Mouse (Mus musculus) adrenal gland, postnatal 25 days (tissue): ENCODE measurements at regions not wholly inside any gene's neighbourhood (a gene's known extent, or its start where the extent isn't known, plus 50 kb on each side); places are given as distances from the start of the nearest gene placed in this dataset.
A peak's percentile ranks its signal among the peaks of the same experiment; 100 is the strongest.

ENCODE experiments used
- DNase-seq: peaks from one replicate; pipeline ENCODE4 v3.0.0; 2021; ENCODE audit warnings: mixed read lengths

DNA sequence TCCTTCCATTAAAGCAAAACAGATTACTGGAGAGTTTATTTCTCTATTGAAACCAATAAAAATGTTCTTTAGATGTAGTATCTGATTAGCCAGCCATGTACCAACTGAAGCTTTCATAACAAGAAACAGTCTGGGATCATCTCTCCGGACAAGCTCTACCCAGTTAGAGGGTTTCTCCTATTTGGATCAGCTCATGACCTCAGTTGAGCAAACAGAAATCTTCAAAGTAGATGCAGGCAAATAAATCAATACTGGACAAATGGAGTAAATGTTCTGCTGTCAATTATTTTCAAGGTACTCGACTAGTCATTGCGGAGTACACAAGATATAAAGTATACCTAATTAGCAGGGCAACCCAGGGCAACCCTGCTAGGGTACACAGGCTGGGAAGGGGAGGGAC is 67.4 kb downstream of the Avpr1a start:
- DNase-seq = no peak

GRCm38 (mm10) chr10:122519274-122519790 is 71.0 kb downstream of the Avpr1a start:
- DNase-seq = no peak

DNA sequence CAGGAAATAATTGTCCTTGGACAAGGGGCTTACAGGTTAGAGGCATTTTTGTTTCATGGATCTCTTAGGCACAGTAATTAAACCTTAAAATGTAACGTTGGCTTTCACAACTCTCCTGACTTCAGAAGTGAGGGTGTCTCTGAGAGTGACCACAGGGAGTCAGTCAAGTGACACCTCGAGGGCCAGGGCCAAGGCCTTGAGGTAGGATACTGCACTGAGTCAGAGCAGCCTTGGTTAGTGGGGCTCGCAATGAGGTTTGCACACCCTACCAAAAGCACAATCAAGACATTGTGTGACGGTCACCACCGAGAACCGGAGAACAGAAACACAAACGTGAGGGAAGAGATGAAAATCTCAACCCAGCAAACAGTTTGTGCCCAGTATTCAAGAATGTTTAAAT is 71.7 kb downstream of the Avpr1a start:
- DNase-seq = peak; percentile 23

- DNase-seq = no peak
Measured at GRCm38 (mm10) chr10:122522631-122523030, 74.3 kb downstream of the Avpr1a start.

DNA sequence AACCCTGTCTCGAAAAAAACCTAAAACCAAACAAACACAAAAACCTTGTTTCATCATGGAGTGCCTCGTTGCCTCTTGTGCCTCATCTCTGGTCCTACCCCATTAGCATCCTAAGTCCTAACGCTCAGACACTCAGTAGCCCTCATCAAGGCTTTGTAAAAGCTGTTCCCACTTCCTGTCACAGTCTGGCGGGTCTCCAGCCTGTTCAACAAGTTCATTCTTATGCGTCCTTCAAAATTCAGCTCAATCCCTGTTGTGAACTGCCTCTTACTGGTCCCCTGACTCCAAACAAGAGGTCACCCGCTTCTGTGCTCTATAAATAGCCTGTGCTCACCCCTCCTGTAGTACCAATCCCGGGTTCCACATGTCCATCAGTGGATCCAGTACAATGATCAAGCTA is 77.1 kb downstream of the Avpr1a start:
- DNase-seq = no peak

- DNase-seq = no peak
Measured at GRCm38 (mm10) chr10:122525807-122526206, 77.5 kb downstream of the Avpr1a start.

DNA sequence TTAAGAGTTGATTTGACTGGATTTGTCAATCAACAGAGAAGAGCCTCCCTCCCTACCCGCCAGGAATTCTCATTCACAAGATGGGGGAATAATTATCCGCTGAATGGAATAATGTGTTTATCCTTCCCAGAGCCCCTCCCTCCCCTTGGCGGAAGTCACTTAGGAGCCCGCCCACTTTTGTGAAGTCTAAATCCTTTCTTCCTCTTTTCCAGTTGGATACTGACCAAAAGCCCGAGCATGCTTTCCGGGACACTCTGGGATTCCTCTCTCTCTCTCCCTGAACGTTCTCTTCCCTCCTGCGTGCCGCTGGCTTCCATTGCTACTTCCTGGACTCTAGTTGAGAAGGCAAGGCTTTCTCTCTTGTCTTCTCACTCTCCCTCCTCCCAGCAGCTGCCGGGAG is 79.9 kb downstream of the Avpr1a start:
- DNase-seq = no peak

- DNase-seq = no peak
Measured at GRCm38 (mm10) chr10:122528973-122529703, 80.8 kb downstream of the Avpr1a start.

DNA sequence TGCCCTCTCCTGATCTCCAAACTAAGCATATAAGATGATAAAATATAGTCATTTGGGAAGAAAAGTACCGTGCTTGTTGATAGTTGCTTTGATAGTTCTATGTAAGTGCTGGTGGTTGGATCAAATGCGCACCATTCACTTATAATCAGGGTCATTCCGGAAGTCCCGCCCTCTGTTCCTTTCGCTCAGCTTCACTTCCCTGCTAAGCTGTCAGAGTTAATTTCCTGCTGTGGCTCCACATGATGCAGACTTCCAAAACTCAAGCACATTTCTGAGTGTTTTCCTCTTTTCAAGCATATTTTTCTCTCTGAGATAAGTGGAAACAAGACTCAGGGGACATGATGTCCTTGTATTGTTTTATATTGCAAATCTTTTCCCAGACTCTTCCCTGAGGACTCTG is 86.4 kb downstream of the Avpr1a start:
- DNase-seq = no peak

GRCm38 (mm10) chr10:122535137-122535536 is 86.8 kb downstream of the Avpr1a start:
- DNase-seq = no peak

DNA sequence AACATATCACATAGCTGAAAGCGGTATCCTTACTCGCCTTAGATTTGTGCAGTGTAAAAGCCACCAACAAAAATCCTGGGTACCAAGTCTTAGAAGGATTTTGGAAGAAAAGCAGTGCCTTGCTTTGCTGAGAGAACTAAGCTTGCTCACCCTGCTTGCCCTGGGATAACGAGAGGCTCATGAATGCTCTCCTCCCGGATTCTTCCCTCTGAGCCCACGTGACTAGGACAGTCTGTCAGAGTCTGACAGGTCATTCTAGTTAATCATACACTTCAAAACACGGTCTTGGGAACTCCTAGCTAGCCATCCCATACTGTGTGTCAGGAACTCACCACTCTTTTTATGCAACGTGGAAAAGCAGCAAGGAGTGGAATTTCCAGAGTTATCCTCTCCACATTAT is 91.4 kb downstream of the Avpr1a start:
- DNase-seq = no peak

DNA sequence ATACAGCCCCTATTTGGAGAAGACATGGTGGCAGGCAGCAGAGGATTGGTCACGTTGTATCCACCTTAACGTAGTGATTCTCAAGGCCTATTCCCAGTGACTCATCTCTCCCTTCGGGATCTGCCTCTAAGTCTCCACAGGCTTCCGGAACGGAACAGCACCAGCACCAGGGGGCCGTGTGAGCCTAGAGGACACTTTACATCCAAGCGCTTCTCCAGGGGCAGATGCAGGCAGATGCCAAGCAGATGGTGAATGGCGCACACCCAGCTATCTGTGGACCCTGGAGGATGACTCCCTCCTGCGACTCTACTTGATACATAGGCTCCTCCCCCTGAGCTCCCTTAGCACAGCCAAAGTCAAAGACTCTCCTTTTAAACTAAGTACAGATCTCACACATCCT is 94.3 kb downstream of the Avpr1a start:
- DNase-seq = no peak

DNA sequence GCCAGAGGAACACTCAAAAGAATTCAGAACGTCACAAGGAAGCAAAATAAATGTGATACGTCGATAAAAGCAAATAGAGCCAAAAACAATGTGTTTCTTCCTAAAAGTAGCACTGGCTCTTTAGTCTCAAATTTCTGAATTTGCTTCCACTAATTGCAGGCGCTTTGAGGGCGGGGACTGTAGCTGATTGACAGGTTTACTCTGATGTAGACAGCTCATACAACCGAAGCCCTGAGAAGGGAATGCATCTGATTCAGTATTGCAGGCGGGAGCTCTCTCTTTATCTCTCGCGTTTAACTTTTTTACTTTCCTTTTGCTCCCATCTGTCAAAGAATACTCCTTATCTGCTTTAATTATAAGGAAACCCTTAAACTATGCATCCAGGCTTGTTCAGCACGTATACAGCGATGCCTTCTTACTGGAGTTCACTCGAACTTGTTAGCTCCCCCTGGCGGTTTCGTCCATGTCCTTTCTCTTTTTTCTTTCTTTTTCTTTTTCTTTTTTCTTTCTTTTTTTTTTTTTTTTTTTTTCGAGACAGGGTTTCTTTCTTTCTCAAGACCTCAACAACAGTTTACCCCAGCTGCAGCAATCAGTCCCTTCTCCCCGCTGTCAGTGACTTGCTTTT is 95.9 kb downstream of the Avpr1a start:
- peak; percentile 62 for DNase-seq

DNA sequence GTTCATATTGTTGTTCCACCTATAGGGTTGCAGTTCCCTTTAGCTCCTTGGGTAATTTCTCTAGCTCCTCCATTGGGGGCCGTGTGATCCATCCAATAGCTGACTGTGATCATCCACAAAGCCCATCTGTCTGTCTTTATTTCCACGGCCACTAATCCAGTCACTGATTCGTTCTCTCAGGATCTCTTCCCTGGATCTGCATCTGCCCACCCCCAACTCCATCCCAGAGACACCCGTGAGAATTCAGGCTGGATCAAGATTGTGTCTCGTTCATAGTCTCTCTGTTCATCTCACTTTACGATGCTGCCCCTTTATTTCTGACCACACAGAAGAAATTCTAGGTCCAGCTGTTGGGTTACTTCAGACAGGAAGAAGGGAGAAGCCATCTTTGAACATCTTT is 96.7 kb downstream of the Avpr1a start:
- DNase-seq = no peak

DNA sequence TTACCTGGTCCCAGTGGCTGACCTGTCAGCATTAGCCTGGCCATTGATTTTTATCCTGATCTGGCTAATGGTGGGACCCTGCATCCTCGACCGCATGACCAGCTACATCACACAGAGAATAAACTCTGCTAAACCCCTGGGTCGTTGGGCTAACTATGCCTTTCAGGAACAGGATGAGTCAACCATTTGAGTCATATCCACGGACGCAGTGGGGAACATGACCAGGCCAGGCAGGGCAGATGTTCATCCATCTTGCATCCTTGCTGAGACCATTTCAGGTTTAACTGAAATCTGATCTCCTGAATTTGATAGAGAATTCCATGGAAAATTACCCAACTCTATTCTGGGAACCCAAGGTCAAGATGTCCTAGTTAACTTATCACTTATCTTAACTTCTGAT is 103.3 kb downstream of the Avpr1a start:
- DNase-seq = peak; percentile 14

GRCm38 (mm10) chr10:122553124-122553822 is 105.0 kb downstream of the Avpr1a start:
- DNase-seq = peak; percentile 16

GRCm38 (mm10) chr10:122553851-122554250 is 105.6 kb downstream of the Avpr1a start:
- DNase-seq = no peak

DNA sequence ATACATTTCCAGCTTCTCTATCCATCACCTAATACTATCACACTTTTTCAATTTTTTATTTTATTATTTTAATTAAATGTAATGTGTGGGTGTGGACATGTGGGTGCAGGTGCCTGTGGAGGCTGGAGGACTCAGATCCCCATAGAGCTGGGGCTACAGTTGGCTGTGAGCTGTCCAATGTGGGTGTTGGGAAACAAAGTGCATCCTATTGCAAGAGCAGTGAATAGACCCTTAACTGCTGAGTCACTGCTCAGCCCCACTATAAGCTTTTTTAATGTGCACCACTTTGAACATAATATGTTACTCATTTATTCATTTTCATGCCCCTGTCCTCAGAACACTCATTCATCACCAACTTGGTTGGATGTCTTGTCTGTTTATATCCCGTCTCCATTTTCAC is 110.4 kb downstream of the Avpr1a start:
- no peak for DNase-seq

DNA sequence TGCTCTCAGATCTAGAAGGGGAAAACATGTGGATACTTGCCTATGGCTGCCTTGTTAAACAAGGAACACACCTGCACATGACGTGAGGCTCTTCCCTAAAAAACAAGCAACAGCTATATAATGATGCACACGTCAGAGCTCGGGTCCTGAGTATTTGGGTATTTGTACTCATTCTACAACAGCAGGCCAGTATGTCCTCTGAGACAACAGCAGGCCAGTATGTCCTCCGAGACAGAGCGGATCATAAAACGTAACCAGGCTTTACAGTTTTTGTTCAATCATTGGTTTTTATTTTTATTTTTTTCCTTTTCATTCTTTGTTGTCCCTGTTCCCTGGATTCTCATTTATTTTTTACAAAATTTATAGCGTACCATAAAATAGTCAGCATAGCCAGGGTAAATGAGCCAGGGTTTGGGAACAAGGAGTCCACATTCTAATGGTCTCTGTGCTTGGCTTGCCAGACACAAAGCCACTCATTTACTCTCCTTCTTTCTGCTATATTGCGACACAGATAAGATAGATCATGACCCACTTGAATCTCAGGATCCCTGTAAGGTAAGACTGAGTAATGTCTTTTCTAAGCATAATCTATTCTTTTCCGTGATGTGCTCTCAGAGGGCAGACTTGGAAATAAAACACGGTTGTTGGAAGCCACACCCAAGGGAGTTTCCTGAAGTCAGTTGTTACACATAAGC is 111.8 kb downstream of the Avpr1a start:
- DNase-seq = no peak

DNA sequence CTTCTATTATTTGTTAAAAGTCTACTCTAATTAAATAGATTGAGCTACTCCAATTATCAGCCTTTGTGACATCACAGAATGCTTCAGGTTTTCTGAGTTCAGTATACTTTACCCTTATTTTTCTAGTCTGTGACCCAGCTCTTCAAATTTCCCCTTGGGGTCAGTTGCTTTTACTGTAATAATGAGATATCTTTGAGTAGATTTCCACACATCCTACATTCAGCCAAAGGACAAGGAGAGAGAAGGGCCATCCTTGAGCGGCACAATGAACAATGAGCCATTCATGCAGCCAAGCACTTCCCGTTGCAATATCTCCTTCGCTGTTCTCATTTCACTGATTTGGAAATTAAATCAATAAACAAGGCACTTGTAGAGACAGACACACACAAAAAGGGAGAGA is 113.6 kb downstream of the Avpr1a start:
- DNase-seq = no peak

- no peak for DNase-seq
Measured at GRCm38 (mm10) chr10:122562542-122562941, 114.2 kb downstream of the Avpr1a start.

DNA sequence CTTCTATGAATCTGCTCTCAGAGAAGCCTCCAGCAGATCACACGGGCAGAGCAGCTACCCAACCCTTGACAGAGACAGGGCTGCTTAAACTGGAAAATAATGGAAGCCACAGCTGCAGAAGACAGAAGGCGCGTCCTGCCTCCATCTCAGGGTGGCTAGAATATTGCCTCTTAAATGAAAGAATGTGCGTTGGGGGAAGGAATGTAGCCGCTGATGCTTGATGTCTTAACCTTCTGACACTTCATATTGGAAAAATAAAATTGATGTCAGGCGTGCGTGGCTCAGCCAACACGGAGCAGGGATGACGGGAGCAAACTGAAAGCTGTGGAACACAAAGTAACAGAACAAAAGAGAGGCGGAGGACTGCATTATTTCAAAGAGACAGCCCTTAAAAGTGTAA is 114.6 kb upstream of the Ppm1h start:
- no peak for DNase-seq

DNA sequence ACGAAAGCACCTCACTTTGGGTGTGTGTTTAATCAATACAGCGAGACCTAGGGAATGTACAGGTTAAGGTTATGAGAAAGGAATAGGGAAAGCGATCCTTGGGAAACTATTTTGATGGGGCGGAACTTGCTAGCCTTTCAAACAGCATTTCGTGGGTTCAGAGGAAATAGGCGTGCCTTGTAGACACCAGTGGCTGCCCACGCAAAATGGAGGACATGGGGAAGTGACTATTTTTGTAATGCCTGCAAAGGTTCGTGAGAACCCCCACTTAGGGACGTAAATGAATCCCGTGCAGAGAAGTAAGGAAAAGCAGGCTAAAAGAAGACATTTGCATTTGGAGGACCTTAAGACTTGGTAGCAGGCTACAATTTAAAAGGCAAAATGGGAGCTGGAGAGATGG is 114.1 kb upstream of the Ppm1h start:
- DNase-seq = no peak
